Mouse (Mus musculus) MEL (cell line): ENCODE measurements around the gene Gm6217. TPM values are rescaled to one million over a fixed set of nuclear protein-coding genes. Genes with fewer than 3 reads are reported as not detected.
"Not testable (repeated sequence)": the region's sequence is repeated elsewhere in the genome, so short reads cannot be mapped to it uniquely, and the experiment has no call there.

Experiments
- DNase-seq: peaks from one replicate; pipeline ENCODE4 v3.0.0; 2011; ENCODE audit warnings: low read depth, low spot score
- H3K27ac ChIP-seq: 2 replicates; pipeline ENCODE4 v1.5.1; 2012; ENCODE audit warnings: low read depth, mild to moderate bottlenecking, control low read depth, low read length, moderate library complexity; ENCODE audit not compliant: control insufficient read depth
- H3K27me3 ChIP-seq, 2 experiments: fragments of 150-350 bp in 1 of 2; sonication (generic) in 1 of 2; 2 replicates each; pipeline ENCODE4 v1.6.1; 2012; ENCODE audit warnings: low read length in 2 of 2, mild to moderate bottlenecking in 2 of 2, improper control_type of control experiment in 1 of 2, moderate library complexity in 1 of 2; ENCODE audit not compliant: insufficient read depth in 2 of 2, control insufficient read depth in 1 of 2
- H3K36me3 ChIP-seq, 2 experiments: 2 replicates each; pipeline ENCODE4 v1.6.1; 2012 to 2014; ENCODE audit warnings: low read length in 2 of 2, improper control_type of control experiment in 1 of 2, inconsistent platforms in 1 of 2, mild to moderate bottlenecking in 1 of 2; ENCODE audit not compliant: insufficient read depth in 2 of 2, control insufficient read depth in 1 of 2
- H3K4me1 ChIP-seq, 2 experiments: fragments of 150-350 bp in 1 of 2; sonication (generic) in 1 of 2; 2 replicates each; pipeline ENCODE4 v1.6.1; 2012; ENCODE audit warnings: low read length in 2 of 2, improper control_type of control experiment in 1 of 2, mild to moderate bottlenecking in 1 of 2; ENCODE audit not compliant: insufficient read depth in 2 of 2, control insufficient read depth in 1 of 2
- H3K4me3 ChIP-seq, 2 experiments: fragments of 150-350 bp in 1 of 2; sonication (generic) in 1 of 2; 2 replicates each; pipeline ENCODE4 v1.5.1; 2012; ENCODE audit warnings: low read depth in 2 of 2, low read length in 2 of 2, mild to moderate bottlenecking in 2 of 2, moderate library complexity in 2 of 2, control low read depth in 1 of 2, improper control_type of control experiment in 1 of 2; ENCODE audit not compliant: control insufficient read depth in 1 of 2, insufficient read depth in 1 of 2
- H3K79me2 ChIP-seq: 2 replicates; pipeline ENCODE4 v1.6.1; 2012; ENCODE audit warnings: mild to moderate bottlenecking, low read length, moderate library complexity; ENCODE audit not compliant: control insufficient read depth, poor library complexity, insufficient read depth
- H3K9ac ChIP-seq: 2 replicates; pipeline ENCODE4 v1.6.1; 2012; ENCODE audit warnings: low read depth, mild to moderate bottlenecking, control low read depth, low read length, moderate library complexity; ENCODE audit not compliant: control insufficient read depth, poor library complexity, severe bottlenecking
- H3K9me3 ChIP-seq: fragments of 150-350 bp; sonication (generic); replicated peaks from 2 replicates; pipeline ENCODE4 v1.6.1; 2012; ENCODE audit warnings: mild to moderate bottlenecking, low read length, improper control_type of control experiment, moderate library complexity; ENCODE audit not compliant: insufficient read depth
- CHD2 ChIP-seq: IDR thresholded peaks from 2 replicates; pipeline ENCODE4 v1.6.1; 2011; ENCODE audit warnings: low read length, improper control_type of control experiment
- ELF1 ChIP-seq: IDR thresholded peaks from 2 replicates; pipeline ENCODE4 v1.6.1; 2014; ENCODE audit warnings: low read depth, mild to moderate bottlenecking, inconsistent platforms, low read length, improper control_type of control experiment, moderate library complexity
- GABPA ChIP-seq: IDR thresholded peaks from 2 replicates; pipeline ENCODE4 v1.6.1; 2012; ENCODE audit warnings: low read depth, mild to moderate bottlenecking, inconsistent platforms, low read length, improper control_type of control experiment, moderate library complexity
- KAT2A ChIP-seq: conservative IDR thresholded peaks from 2 replicates; pipeline ENCODE4 v1.6.1; 2012; ENCODE audit warnings: low read depth, low read length, improper control_type of control experiment, inconsistent platforms
- MXI1 ChIP-seq: IDR thresholded peaks from 2 replicates; pipeline ENCODE4 v1.6.1; 2011; ENCODE audit warnings: mild to moderate bottlenecking, low read depth, low read length, improper control_type of control experiment
- MYB ChIP-seq: IDR thresholded peaks from 2 replicates; pipeline ENCODE4 v1.6.1; 2011; ENCODE audit warnings: mild to moderate bottlenecking, low read depth, low read length, improper control_type of control experiment
- NRF1 ChIP-seq: IDR thresholded peaks from 2 replicates; pipeline ENCODE4 v1.6.1; 2014; ENCODE audit warnings: low read depth, mild to moderate bottlenecking, inconsistent platforms, low read length, improper control_type of control experiment, moderate library complexity; ENCODE audit not compliant: poor library complexity, insufficient read depth, severe bottlenecking
- POLR2AphosphoS5 ChIP-seq: IDR thresholded peaks from 2 replicates; pipeline ENCODE4 v1.6.1; 2012; ENCODE audit warnings: low read depth, borderline replicate concordance, mild to moderate bottlenecking, inconsistent platforms, low read length, moderate library complexity, mixed read lengths
- RAD21 ChIP-seq: IDR thresholded peaks from 2 replicates; pipeline ENCODE4 v1.6.1; 2011; ENCODE audit warnings: mild to moderate bottlenecking, low read depth, low read length, improper control_type of control experiment
- TBP ChIP-seq: IDR thresholded peaks from 2 replicates; pipeline ENCODE4 v1.8.0; 2011; ENCODE audit warnings: low read depth, low read length, improper control_type of control experiment
- polyA plus RNA-seq, 2 experiments: library from polyadenylated mRNA; stranded (reverse) in 1 of 2; unstranded in 1 of 2; fragments of >175 nt in 1 of 2; fragments of >200 nt in 1 of 2; gene quantifications; 2 replicates each; pipeline versions ENCODE4 v1.2.1 to v1.2.4; 2012; ENCODE audit warnings: low replicate concordance in 2 of 2, low read depth in 1 of 2; ENCODE audit not compliant: insufficient read length in 2 of 2, insufficient read depth in 1 of 2, missing spikeins in 1 of 2
- total RNA-seq: library from RNA; depleted of rRNA; stranded (reverse); fragments of 300-350 nt; gene quantifications from 2 replicates; pipeline ENCODE4 v1.2.3, GENCODE M21; 2012; rRNA removed

Gm6217 gene
- total RNA-seq (not detected in 2 replicates), polyA plus RNA-seq (not detected)

- not testable (repeated sequence) for H3K4me1 ChIP-seq, H3K79me2 ChIP-seq
Measured at GRCm38 (mm10) chr1:82931326-82931725, at the start of gene Gm6217. Gm6217 (minus strand) TSS chr1:82931399.

GRCm38 (mm10) chr1:82977840-82978239 is 46.6 kb upstream of the Gm6217 start:
- TF ChIP-seq ELF1 (no peak), RAD21 (no peak), KAT2A (no peak), MYB (no peak), GABPA (no peak), CHD2 (no peak), NRF1 (no peak), TBP (no peak), MXI1 (no peak)

More at GRCm38 (mm10) chr1:82931326-82931725, at the start of gene Gm6217:
- not testable (repeated sequence) for H3K27me3 ChIP-seq, H3K9me3 ChIP-seq, DNase-seq, H3K27ac ChIP-seq, H3K4me3 ChIP-seq, H3K9ac ChIP-seq, H3K36me3 ChIP-seq

GRCm38 (mm10) chr1:82975750-82976149 is 44.6 kb upstream of the Gm6217 start:
- H3K4me3 ChIP-seq = no peak overlapping the region
- H3K36me3 ChIP-seq = no peaks in the 10 kb centered on the region
- DNase-seq = no peak
- H3K9ac ChIP-seq = no peak overlapping the region
- no peaks in the 10 kb centered on the region for H3K4me1 ChIP-seq
- H3K27ac ChIP-seq = no peak overlapping the region
- no peak for TF ChIP-seq POLR2AphosphoS5
- H3K79me2 ChIP-seq = no peaks in the 10 kb centered on the region
- peaks cover 0 to 1% of the 10 kb centered on the region in 2 experiments; a peak in 2 of 4 replicates for H3K27me3 ChIP-seq
- no peaks in the 10 kb centered on the region for H3K9me3 ChIP-seq

More at GRCm38 (mm10) chr1:82977840-82978239, 46.6 kb upstream of the Gm6217 start:
- Histone ChIP-seq H3K4me1 (no peaks in the 10 kb centered on the region), H3K27me3 (peaks cover 0 to 1% of the 10 kb centered on the region in 2 experiments; a peak in 2 of 4 replicates), H3K9ac (no peak overlapping the region), H3K36me3 (no peaks in the 10 kb centered on the region), H3K4me3 (no peak overlapping the region), H3K27ac (no peak overlapping the region), H3K9me3 (no peaks in the 10 kb centered on the region), H3K79me2 (no peaks in the 10 kb centered on the region)
- no peak for DNase-seq
